Mouse (Mus musculus) layer of hippocampus, postnatal 25 days (tissue): ENCODE measurements around the gene Dcun1d4. TPM values are rescaled to one million over a fixed set of nuclear protein-coding genes. Genes with fewer than 3 reads are reported as not detected.
"Not testable (repeated sequence)": the region's sequence is repeated elsewhere in the genome, so short reads cannot be mapped to it uniquely, and the experiment has no call there.

Experiments used
- DNase-seq, 2 experiments: peaks; one replicate each; pipeline ENCODE4 v3.0.0; 2022; ENCODE audit warnings: mixed read lengths in 2 of 2, low spot score in 1 of 2; ENCODE audit errors: extremely low spot score in 1 of 2
- total RNA-seq, 2 experiments: library from RNA; stranded (reverse); gene quantifications; 2 replicates each; pipeline ENCODE4 v1.2.3; 2021

Gene Dcun1d4
- total RNA-seq, 2 experiments from 2014 or later: 114 to 122 TPM

GRCm38 (mm10) chr5:73544111-73544753 lies 63.4 kb downstream of the Dcun1d4 start:
- no peak for DNase-seq

- DNase-seq: no peak
Measured at GRCm38 (mm10) chr5:73545641-73546040, 64.8 kb downstream of the Dcun1d4 start.

GRCm38 (mm10) chr5:73547252-73547651 lies 66.5 kb downstream of the Dcun1d4 start:
- DNase-seq: no peak

- no peak for DNase-seq
Measured at GRCm38 (mm10) chr5:73548237-73548636, 67.4 kb downstream of the Dcun1d4 start.

GRCm38 (mm10) chr5:73548838-73549237 lies 68.0 kb downstream of the Dcun1d4 start:
- DNase-seq: no peak

GRCm38 (mm10) chr5:73551836-73552235 lies 71.0 kb downstream of the Dcun1d4 start:
- no peak for DNase-seq

- no peak for DNase-seq
Measured at GRCm38 (mm10) chr5:73553903-73554302, 73.1 kb downstream of the Dcun1d4 start.

- no peak for DNase-seq
Measured at GRCm38 (mm10) chr5:73555096-73555852, 74.5 kb downstream of the Dcun1d4 start.

GRCm38 (mm10) chr5:73556733-73557425 lies 76.1 kb downstream of the Dcun1d4 start:
- DNase-seq: no peak

GRCm38 (mm10) chr5:73558756-73559155 lies 78.0 kb downstream of the Dcun1d4 start:
- DNase-seq: no peak

GRCm38 (mm10) chr5:73564038-73564437 lies 83.2 kb downstream of the Dcun1d4 start:
- no peak for DNase-seq

GRCm38 (mm10) chr5:73566119-73566518 lies 85.3 kb downstream of the Dcun1d4 start:
- DNase-seq: no peak

GRCm38 (mm10) chr5:73566892-73567291 lies 86.1 kb downstream of the Dcun1d4 start:
- DNase-seq: no peak

GRCm38 (mm10) chr5:73569181-73569580 lies 88.4 kb downstream of the Dcun1d4 start:
- DNase-seq: no peak

GRCm38 (mm10) chr5:73571395-73572156 lies 90.8 kb downstream of the Dcun1d4 start:
- DNase-seq: no peak

- no peak for DNase-seq
Measured at GRCm38 (mm10) chr5:73572846-73573245, 92.0 kb downstream of the Dcun1d4 start.

- no peak for DNase-seq
Measured at GRCm38 (mm10) chr5:73573789-73574188, 93.0 kb downstream of the Dcun1d4 start.

GRCm38 (mm10) chr5:73574616-73575015 lies 93.8 kb downstream of the Dcun1d4 start:
- DNase-seq: no peak

- no peak for DNase-seq
Measured at GRCm38 (mm10) chr5:73576708-73577107, 95.9 kb downstream of the Dcun1d4 start.

- DNase-seq: no peak
Measured at GRCm38 (mm10) chr5:73578131-73578530, 97.3 kb downstream of the Dcun1d4 start.

GRCm38 (mm10) chr5:73584011-73584410 lies 103.2 kb downstream of the Dcun1d4 start:
- not testable (repeated sequence) for DNase-seq
